Mouse (Mus musculus) heart, adult 2 months (tissue): ENCODE measurements at regions not wholly inside any gene's neighbourhood (a gene's known extent, or its start where the extent isn't known, plus 50 kb on each side); places are given as distances from the start of the nearest gene placed in this dataset.

ENCODE experiments used
- CTCF ChIP-seq: fragments of 200-600 bp; IDR thresholded peaks from 2 replicates; pipeline ENCODE4 v1.8.1; 2022; ENCODE audit warnings: antibody characterized with exemption, mild to moderate bottlenecking, moderate library complexity
- POLR2A ChIP-seq: fragments of 200-500 bp; IDR thresholded peaks from 2 replicates; pipeline ENCODE4 v1.6.1; 2011; ENCODE audit warnings: mild to moderate bottlenecking, low read depth, low read length, control low read depth; ENCODE audit not compliant: insufficient read depth

GRCm38 (mm10) chr11:6905630-6906029, 68.2 kb upstream of the Gm11983 start:
- TF ChIP-seq POLR2A (no peak), CTCF (no peak)
